Mouse (Mus musculus) adrenal gland, postnatal 14 days (tissue): ENCODE measurements around the gene Hoxa13. TPM values are rescaled to one million over a fixed set of nuclear protein-coding genes. Genes with fewer than 3 reads are reported as not detected.

Source experiments
- DNase-seq: peaks from one replicate; pipeline ENCODE4 v3.0.0; 2021; ENCODE audit warnings: mixed read lengths
- microRNA-seq, 2 experiments: library from miRNA; unstranded; fragments of <30 nt; microRNA quantifications; one replicate each; pipeline ENCODE4 v1.2.0; 2021
- total RNA-seq: library from RNA; stranded (reverse); gene quantifications from 2 replicates; pipeline ENCODE4 v1.2.3, GENCODE M21; 2021

Gene Hoxa13
- total RNA-seq, 1 experiment from 2014 or later, result not detected

- peak; percentile 34 for DNase-seq
Measured at GRCm38 (mm10) chr6:52209685-52210046, 51.0 kb downstream of the Hoxa13 start.

DNA sequence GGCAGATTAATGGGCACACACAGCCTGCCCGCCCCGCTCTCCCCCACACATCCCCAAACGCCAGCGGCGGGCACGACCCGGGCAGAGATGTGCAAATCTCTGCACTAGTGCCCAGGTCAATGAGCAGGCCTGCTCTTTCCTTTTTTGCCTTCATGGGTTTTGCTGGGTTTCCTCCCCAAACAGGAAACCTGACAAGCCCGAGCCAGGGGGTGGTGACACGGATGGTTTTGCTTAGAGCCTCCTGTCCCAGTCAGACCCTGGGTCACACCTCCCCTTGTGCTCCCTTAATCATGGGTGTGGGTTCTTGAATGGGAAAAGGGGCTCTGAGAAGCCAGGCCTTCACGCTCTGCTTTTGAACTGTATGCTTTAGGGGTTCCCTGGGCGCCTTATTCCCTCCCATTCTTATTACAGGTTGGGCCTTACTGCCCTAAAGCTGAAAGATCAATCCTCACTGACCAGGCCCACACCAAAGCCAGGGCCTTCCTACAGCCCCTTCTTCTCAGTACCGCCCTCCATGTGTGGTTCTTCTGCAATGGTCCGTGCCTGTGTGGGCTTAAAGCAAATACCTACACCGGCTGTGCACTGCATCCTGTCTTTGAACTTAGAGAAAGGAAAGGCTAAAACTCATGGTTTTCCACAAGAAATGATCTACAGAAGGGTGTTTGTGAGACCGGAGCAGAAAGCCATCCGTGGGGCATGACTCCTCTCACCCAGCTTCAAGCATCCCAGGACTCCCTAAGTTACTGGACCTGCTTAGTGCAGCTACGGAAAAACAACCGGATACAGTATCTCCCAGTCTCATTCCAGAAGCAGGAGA lies 51.6 kb downstream of the Hoxa13 start:
- DNase-seq, result no peak

- DNase-seq, result peak; percentile 85
Measured at GRCm38 (mm10) chr6:52208072-52208867, 52.4 kb downstream of the Hoxa13 start, which contains the start of gene Hoxa6. TSS of gene Hoxa6 (minus strand) at chr6:52208722.

Small RNA genes lying within 50 kb of the gene (microRNA-seq; reads per million reads assigned to microRNA genes)
- 543 to 609 reads per million in 2 experiments for gene Mir196b

Other genes starting within 250 kb of the Hoxa13 start
- 41.1 and 46.0 TPM in 2 replicates for gene Skap2, start 248.3 kb downstream of the Hoxa13 start, total RNA-seq
- 0.64 and 1.1 TPM in 2 replicates for gene Hoxa1, start 102.6 kb downstream of the Hoxa13 start, total RNA-seq
- gene Hoxa2, start 96.0 kb downstream of the Hoxa13 start, total RNA-seq, result 3.3 and 3.8 TPM in 2 replicates
- gene 5730596B20Rik, start 83.4 kb downstream of the Hoxa13 start, total RNA-seq, result 0.45 and 0.63 TPM in 2 replicates
- gene Hoxa4, start 69.1 kb downstream of the Hoxa13 start, total RNA-seq, result 6.4 and 7.3 TPM in 2 replicates
- 25.8 and 26.3 TPM in 2 replicates for gene Hoxa5, start 56.3 kb downstream of the Hoxa13 start, total RNA-seq
- gene Hoxa6, start 52.2 kb downstream of the Hoxa13 start, total RNA-seq, result 3.7 and 5.9 TPM in 2 replicates
- 6.9 and 10.5 TPM in 2 replicates for gene Hoxa3, start 47.5 kb downstream of the Hoxa13 start, total RNA-seq
- gene Gm28308, start 47.5 kb downstream of the Hoxa13 start, total RNA-seq, result 1.3 and 1.4 TPM in 2 replicates
- gene Hoxa7, start 39.0 kb downstream of the Hoxa13 start, total RNA-seq, result 20.9 and 22.2 TPM in 2 replicates
- 1.8 and 3.5 TPM in 2 replicates for gene Hoxa9, start 29.8 kb downstream of the Hoxa13 start, total RNA-seq
- gene Hoxa10, start 20.0 kb downstream of the Hoxa13 start, total RNA-seq, result 0.15 and 0.68 TPM in 2 replicates
- not detected in 2 replicates for gene Hoxa11, start 15.1 kb downstream of the Hoxa13 start, total RNA-seq
- not detected in 2 replicates for gene Evx1, start 52.6 kb upstream of the Hoxa13 start, total RNA-seq